Mouse (Mus musculus) spleen, postnatal 14 days (tissue): ENCODE results near the gene Cmah.

Experiments used
- DNase-seq, 2 experiments: peaks; one replicate each; pipeline ENCODE4 v3.0.0; 2021 to 2022; ENCODE audit warnings: low spot score in 2 of 2

The Cmah gene

GRCm38 (mm10) chr13:24416409-24416808 lies 89.2 kb downstream of the Cmah start:
- peak; percentile 64 to 77 for DNase-seq

- no peak for DNase-seq
Observed at GRCm38 (mm10) chr13:24418024-24418423, 90.8 kb downstream of the Cmah start.

GRCm38 (mm10) chr13:24418814-24419213 lies 91.6 kb downstream of the Cmah start:
- no peak for DNase-seq

GRCm38 (mm10) chr13:24419560-24420250 lies 92.5 kb downstream of the Cmah start:
- no peak for DNase-seq

- no peak for DNase-seq
Observed at GRCm38 (mm10) chr13:24421987-24422386, 94.8 kb downstream of the Cmah start.

- no peak for DNase-seq
Observed at GRCm38 (mm10) chr13:24430215-24430614, 103.0 kb downstream of the Cmah start.

GRCm38 (mm10) chr13:24431593-24431992 lies 104.4 kb downstream of the Cmah start:
- no peak for DNase-seq

- DNase-seq: no peak
Observed at GRCm38 (mm10) chr13:24442272-24442671, 115.1 kb downstream of the Cmah start.

- DNase-seq: no peak
Observed at GRCm38 (mm10) chr13:24443763-24444347, 116.7 kb downstream of the Cmah start.

GRCm38 (mm10) chr13:24444709-24445108 lies 117.5 kb downstream of the Cmah start:
- peak in 1 of 2 experiments; percentile 20 for DNase-seq

- no peak for DNase-seq
Observed at GRCm38 (mm10) chr13:24445166-24445565, 118.0 kb downstream of the Cmah start.

GRCm38 (mm10) chr13:24446081-24446480 lies 118.9 kb downstream of the Cmah start:
- no peak for DNase-seq

- DNase-seq: no peak
Observed at GRCm38 (mm10) chr13:24447043-24447442, 119.8 kb downstream of the Cmah start.

- no peak for DNase-seq
Observed at GRCm38 (mm10) chr13:24448578-24448977, 121.4 kb downstream of the Cmah start.

- DNase-seq: no peak
Observed at GRCm38 (mm10) chr13:24451455-24451854, 124.3 kb downstream of the Cmah start.

- no peak for DNase-seq
Observed at GRCm38 (mm10) chr13:24453737-24454136, 126.5 kb downstream of the Cmah start.

GRCm38 (mm10) chr13:24456385-24456784 lies 129.2 kb downstream of the Cmah start:
- no peak for DNase-seq

- no peak for DNase-seq
Observed at GRCm38 (mm10) chr13:24460517-24460916, 133.3 kb downstream of the Cmah start.

GRCm38 (mm10) chr13:24463767-24464166 lies 136.6 kb downstream of the Cmah start:
- DNase-seq: no peak

- no peak for DNase-seq
Observed at GRCm38 (mm10) chr13:24466027-24466426, 138.8 kb downstream of the Cmah start.

- no peak for DNase-seq
Observed at GRCm38 (mm10) chr13:24467806-24468205, 140.6 kb downstream of the Cmah start.

- no peak for DNase-seq
Observed at GRCm38 (mm10) chr13:24477564-24477963, 150.4 kb downstream of the Cmah start.

- DNase-seq: no peak
Observed at GRCm38 (mm10) chr13:24479516-24479915, 152.3 kb downstream of the Cmah start.

- no peak for DNase-seq
Observed at GRCm38 (mm10) chr13:24480824-24481223, 153.6 kb downstream of the Cmah start.
